Mouse (Mus musculus): Measurements from ENCODE around the gene Uggt2.
"Not testable (repeated sequence)": the region's sequence is repeated elsewhere in the genome, so short reads cannot be mapped to it uniquely, and the experiment has no call there.

Gene Uggt2

DNA sequence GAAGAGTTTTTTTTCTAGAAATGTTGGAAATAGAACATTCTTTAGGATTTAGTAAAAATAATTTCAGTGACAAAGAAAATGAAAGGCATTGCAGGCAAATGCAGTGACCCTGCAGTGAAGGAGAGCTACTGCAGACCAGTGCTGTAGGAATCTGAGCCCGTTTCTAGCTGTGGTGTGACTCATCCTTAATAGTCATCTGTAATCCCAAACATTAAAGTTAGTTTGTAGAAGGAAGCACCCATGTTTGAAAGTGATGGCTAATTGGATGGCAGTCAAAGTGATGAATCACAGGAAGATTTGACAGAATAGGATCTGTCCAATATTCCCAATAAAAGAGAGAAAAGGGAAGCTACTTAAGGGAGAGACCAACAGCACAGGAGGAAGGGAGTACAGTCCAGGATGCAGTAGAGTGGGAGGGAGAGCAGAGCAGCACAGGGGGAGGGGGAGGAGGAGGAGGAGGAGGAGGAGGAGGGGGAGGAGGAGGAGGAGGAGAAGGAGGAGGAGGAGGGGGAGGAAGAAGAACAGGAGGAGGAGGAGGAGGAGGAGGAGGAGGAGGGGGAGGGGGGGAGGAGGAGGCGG, 71.5 kb downstream of the Uggt2 start:
- DNase-seq = no peak

DNA sequence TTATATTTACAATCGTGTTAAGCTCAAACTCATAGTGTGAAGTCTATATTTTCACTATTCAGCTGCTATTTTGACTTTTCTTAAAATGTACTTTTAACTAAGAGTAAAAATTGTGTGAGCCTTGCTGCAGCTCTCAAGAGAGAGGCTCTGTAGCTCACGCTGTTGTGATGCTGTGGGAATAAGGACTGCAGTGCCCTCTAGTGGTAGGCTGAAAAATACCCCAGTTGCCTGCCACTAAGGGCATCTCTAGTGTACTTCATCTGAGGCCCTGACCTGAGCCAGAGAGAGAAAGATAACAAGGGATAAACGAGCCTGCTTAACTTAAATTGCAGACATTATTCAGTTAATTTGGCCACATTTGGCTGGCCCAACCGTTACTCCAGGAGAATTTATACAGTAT, 72.1 kb downstream of the Uggt2 start:
- DNase-seq = peak; percentile 36

DNA sequence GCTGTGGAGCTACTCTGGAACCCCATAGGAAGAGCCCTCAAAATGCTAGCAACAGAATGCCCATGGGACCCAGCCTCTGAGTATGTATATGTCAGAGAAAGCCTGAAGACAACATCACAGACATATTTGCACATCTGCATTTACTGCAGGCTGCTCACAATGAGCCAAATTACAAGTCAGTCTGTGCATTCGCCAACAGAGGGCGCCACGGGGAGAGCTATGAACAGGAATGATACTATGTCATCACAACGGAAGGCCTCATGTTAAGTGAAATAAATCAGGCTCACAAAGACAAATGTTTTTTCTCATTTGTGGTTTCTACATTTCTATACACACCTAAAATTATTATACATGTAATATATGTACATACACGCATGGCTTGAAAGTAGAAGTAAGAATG, 73.3 kb downstream of the Uggt2 start:
- no peak for DNase-seq

DNA sequence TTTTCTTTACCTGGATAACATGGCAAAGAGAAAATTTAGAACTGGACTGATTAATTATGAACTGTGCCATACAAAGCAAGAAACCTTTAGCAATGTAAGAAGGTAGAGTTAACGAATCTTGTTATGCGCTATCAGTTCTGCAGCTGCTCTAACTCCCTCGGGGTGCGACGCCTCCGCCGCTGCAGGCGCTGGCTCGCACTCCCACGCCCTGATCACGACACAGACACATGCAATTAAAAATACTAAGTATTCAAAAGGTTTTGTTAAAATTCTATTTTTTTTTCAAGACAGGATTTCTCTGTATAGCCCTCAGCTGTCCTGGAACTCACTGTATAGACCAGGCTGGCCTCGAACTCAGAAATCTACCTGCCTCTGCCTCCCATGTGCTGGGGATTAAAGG, 85.7 kb downstream of the Uggt2 start:
- no peak for DNase-seq

DNA sequence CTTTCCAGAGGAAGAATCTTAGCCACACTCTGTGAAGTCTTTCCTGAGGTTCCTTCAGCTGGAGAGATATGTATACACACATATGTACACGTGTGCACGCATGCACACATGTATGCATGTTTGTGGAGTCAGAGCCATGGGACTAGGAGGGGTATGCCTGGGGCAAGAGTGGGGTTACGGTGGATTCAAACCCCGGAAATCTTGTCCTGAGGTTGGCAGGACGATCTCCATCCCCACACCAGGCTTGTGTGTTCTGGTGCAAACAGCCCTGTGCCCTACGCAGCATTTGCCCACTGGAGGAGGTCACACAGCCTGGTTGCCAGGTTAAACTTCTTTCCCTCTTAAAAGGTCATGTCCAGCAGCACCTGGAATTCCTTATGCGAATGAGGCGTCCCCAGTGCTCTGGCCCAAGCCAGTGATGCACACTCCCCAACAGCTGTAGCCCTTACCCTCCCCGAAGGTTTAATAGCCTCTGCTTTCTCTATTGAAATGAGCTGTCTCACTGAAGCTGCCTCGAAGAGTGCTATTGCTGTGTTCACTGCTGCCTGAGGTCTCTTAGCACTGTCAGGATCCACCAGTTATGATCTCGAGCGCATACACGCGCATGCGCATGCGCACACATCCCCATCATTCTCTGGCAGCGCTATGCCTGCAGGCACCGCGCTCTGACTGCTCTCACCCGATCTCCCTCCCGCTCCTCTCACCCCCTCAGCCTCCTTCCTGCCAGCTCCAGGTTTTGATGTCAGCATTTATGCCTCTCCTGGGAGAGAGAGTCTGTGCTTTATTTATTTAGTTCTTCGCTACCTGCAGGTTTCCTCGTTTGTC, 86.4 kb downstream of the Uggt2 start:
- peak; percentile 66 for DNase-seq

DNA sequence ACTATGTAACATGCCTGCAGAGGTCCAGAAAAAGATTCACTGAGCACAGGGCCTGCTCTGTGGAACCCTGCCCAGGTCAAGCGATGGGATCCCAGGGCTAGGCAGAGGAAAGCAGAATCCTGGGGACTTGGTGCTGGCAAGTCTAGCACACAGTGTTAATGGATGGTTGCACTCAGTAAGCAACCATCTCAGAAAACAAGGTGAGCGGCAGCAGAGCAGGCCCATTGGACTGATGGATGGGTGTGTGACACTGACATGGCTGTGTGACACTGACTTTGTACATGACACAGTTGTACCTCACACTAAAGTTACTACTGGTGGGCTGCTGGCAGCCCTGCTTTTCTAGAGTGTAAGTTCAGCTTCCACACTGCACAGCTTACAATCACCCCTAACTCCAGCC, 89.7 kb downstream of the Uggt2 start:
- no peak for DNase-seq

DNA sequence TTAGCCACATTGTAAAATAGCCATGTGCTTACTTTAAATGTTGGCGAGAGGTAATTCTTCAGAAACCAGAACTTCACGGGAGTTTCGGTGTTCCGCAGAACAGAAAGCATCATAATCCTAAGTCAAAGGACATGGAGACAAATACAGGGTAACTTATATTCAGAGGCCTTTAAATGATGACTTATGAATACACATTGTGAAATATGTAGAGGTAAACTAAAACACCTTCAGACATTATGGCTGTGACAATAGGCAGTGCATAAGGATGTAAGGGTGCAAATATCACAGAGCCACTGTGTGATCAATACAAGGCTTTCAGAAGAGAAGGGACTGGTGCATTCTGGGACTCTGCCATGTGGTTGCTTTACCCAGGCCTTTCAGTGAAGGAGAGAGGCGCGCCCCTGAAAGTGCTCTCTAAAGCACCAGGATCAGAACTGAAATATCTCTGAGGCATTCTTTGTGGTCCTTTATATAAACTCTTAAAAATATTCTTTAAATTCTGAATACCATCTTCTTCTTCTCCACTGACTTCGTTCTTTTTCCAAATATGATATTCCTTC, 91.1 kb downstream of the Uggt2 start:
- DNase-seq = no peak

DNA sequence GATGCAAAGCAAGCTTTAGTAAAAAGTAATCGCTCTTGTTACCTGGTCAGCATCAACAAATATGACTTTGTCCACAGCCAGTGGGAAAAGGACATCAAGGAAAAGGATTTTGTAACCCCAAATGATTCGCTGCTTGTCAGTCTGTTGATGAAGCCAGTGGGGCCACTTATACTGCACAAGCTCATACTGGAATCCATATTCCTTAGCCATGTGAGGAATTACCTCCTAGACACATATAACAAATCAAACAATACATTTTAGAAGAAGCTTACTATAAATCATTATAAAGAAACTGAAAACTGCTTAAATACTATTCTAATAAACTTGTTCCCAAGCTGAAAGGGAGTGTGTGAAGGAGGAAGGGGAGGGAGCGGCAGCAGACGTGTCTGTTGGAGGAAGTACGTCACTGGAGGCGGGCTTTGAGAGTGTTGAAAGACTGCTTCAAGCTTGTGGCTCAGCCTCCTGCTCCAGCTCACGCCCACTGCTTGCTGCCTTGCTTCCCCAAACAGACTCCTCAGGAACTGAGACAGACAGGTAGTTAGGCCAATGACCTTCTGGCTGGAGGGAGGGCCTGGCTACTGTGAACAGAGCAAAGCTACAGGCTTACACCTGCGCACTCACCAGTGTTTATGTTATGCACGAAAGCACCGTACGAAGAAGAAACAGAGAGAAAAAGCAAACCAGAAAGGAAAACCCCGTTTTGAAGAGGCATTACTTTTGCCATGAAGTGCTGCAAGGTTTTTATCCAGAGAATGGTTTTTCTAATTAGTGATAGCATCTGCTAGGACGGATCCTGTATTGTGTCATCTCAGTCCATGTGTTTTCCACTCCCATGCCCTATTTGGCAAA, 91.9 kb downstream of the Uggt2 start:
- peak; percentile 98 for DNase-seq

DNA sequence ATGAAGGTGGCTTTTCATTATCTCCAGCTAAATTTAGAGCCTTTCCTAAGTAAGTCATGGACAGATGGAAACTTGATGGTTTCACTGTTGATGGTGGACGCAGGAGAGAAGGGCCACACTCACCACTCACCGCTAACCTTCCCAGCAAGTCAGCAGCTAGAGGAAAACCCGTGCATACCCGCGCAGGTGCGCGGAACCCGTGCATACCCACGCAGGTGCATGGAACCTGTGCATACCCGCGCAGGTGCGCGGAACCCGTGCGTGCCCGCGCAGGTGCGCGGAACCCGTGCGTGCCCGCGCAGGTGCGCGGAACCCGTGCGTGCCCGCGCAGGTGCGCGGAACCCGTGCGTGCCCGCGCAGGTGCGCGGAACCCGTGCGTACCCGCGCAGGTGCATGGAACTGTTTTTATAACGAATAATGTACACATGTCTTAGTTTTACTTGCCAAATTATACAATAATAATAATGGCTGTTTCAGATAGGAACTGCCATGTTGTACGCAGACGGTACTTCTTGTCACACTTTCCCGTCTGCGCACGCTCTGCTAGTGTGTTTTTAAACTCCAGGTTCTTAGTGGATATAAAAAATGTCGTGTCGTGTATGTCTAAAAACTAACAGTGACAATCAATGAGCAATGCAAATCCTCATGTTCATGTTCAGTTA, 92.7 kb downstream of the Uggt2 start:
- peak; percentile 43 for DNase-seq

DNA sequence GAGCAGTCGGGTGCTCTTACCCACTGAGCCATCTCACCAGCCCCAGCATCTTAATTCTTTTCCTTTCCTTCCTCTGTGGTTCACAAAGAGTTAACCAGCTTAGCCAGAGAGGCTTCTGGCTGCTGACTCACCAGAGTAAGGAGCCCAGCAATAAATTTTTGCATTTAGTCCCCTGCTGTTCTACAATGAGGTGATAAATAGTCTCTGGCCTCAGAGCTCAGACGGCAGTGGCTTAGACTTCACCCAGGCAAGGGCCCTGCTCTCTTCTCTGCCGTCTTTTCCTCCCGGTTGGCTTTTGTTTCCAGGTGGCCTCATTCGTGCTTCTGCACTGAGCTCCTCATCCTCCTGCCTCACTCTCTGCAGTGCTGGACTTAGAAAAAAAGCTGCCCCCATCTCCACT, 93.4 kb downstream of the Uggt2 start:
- no peak for DNase-seq

DNA sequence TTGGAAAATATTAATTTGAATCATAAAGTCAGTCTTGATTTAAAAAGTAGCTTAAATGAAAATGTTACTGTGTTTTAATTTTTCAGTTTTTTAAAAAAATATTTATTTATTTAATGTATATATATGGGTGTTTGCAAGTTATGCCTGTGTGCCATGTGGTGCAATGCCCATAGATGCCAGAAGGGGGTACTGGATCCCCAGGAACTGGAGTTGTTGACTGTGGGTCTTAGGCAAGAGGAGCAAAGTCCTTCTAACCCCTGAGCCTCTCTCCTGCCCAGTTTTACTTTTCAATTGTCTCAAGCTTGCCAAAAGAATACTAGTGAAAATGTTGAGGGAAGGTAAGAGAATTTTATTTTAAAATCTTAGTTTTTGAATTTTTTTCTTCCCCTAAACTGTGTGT, 95.9 kb downstream of the Uggt2 start:
- no peak for DNase-seq

DNA sequence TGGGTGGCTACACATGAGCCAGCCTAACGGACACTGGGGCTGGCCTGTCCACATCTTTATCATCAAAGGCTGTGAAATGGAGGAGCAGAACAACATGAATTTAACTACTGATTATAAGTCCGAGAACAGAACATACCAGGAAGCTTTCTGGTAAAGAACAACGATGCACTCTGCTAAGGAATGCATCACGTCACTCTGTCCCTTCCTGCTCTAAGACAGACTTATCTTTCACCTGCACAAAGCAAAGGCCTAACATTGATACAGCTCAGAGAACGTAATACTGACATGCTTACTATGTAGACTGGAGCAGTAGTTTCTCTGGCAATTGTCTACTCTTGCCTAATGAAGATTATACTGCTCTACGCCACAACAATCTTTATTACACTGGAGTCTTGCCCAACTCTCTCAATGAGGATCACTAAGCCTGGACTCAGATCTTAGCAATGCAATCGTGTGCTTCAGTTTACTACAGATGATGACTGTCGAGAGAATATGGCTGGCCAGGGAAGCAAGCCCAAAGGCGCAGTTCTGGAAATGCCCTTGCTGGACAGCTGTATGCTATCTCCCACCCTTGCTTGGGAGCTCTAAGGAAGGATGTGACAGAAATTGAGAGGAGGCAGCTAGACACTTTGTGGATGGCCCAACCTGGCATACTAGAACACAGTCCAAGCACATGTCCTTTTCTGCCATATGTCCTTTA, 103.9 kb downstream of the Uggt2 start:
- DNase-seq = no peak

DNA sequence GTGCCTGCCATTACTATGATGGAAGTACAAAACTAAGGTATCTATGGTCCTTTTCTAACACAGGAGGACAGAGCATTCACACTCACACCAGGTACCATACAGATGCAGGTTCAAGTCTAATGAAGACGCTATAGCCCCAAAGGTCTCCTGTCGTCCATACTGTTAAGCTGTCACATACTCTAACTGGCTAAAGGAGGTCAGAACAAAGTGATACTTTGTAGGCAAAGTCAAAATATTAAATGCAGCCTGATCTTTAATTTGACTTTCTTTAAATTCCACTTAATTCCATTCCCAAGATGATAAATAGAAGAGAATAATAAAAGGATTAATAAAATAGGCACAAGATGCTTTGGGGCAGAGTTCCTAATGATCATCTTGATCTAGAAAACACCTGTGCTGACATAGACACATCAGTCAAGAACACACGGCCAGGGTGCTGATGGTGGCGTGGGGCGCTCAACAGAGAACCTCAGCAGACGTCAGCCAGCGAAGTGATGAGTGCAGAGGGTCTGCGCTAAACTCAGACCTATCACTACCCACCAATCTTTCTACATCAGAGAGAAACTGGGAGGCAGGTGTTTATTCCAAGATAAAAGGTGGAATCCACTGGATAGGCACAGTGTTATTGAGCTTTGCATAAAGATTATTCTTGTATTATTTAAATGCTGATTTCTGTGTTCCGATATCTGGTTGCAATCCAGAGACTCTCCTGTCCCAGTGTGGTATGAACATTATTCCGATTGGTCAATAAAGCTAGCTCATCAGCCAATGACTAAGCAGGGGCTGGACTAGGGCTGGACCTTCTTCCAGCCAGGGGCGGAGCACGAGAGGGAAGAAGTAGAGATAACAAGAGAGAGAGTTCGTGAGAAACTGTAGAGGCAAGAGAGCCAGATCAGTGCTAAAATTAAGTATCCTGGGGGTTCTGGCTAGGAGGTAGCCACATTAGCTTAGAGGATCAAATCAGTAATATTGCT, 111.4 kb downstream of the Uggt2 start:
- no peak for DNase-seq

DNA sequence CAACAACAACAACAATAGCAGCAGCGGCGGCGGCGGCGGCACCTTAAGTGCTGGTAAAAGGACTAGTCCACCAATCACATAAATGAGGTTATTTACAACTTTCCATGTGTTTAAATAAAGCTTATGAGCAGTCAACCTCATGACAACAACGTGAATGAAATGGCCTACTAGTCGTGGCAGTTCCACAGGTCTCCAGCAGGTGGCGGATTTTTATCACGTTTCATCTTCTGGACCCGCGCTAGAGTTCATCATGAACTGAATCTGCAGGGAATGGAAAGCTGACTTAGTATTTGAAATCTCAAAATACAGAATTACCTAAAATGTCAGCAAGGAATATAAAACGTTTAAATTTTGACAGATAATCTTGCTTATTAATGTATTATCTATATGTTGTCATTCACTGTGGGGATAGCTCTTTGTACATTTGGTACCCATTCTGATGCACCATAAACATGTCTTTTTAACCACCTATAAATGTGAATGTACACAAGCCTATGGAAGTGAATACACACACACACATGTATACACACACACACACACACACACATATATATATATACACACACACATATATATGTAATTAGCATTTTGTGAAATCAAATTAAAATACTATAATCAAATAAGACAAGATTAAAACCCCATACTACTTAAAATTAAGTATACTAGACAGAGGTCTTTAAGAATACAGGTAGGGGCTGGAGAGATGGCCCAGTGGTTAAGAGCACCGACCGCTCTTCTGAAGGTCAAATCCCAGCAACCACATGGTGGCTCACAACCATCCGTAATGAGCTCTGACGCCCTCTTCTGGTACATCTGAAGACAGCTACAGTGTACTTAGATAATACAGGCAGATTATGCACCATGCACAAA, 112.3 kb downstream of the Uggt2 start:
- peak; percentile 71 for DNase-seq

DNA sequence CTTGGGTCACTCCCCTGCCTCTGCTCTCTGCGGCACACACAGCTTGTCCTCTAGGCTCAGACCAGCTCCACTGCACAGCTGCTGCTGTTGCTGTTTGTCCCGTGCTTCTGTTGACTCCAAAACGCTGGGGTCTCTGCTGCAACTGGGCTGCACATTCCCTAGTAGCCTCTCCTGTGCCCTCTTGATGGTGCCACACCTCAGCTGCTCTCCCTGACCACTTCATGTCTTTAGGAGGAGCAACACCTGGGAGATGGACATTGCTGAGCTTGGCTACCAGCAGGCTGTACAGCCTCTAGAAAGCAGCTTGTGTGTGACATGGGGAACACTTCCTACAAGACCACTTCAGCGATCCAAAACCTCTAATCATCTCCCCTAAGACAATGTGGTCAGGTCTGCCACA, 115.1 kb downstream of the Uggt2 start:
- no peak for DNase-seq

DNA sequence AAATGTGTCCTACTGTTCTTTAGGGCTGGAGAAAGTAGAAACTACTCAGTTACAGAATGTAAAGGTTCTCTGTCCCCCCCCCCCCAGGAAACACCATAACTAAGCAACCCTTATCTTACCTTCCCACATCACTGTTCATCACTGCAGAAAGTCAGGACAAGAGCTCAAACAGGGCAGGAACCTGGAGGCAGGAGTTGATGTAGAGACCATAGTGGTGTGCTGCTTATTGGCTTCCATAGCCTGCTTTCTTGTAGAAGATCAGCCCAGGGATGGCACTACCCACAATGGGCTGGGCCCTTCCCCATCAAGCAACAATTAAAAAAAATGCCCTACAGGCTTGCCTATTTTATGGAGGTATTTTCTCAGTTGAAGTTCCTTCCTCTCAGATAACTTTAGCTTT, 115.8 kb downstream of the Uggt2 start:
- no peak for DNase-seq

DNA sequence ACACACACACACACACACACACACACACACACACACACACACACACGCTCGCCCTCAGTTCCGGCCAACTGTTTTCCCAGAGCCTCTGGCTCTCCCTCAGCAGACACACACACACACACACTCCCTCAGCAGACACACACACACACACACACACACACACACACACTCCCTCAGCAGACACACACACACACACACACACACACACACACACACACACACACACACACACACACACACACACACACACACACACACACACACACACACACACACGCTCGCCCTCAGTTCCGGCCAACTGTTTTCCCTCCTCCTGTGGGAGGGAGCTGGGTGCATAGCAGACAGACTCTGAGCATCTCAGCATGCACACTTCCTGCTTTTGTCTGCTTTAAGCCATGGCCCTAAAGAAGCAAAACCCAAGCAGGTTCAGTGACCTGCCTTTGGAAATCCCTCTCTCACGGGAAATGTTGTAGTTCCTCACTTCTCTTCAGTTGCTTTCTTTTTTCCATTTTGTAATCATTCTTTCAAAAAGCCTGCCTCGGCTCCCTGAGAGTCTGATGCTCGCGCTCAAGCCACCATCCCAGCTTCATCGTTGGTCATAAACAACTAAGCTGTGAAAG, 116.7 kb downstream of the Uggt2 start:
- DNase-seq = not testable (repeated sequence)

DNA sequence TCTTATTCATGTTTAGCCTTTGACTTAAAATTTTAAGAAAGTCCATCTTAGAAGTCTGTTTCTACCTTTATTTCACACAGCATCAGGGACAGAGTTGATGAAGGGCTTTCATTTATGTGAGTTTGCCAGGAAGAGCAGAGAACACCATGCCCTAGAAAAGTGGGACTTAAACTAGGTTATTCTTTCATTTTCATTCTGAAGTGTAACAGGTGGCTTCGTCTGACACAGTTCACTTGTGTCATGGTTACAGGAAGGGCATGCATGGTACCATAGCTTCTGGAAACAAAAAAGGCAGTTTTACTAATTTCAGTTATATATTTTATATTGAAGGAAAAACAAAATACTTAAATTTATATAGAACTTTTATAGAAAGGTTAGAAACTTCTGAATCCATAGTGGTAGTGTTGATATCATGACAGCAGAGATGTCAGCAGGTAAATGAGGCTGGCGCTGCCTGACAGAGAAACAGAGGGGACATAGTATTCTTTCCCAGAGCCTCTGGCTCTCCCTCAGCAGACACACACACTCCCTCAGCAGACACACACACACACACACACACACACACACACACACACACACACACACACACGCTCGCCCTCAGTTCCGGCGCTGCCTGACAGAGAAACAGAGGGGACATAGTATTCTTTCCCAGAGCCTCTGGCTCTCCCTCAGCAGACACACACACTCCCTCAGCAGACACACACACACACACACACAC, 117.4 kb downstream of the Uggt2 start:
- not testable (repeated sequence) for DNase-seq

DNA sequence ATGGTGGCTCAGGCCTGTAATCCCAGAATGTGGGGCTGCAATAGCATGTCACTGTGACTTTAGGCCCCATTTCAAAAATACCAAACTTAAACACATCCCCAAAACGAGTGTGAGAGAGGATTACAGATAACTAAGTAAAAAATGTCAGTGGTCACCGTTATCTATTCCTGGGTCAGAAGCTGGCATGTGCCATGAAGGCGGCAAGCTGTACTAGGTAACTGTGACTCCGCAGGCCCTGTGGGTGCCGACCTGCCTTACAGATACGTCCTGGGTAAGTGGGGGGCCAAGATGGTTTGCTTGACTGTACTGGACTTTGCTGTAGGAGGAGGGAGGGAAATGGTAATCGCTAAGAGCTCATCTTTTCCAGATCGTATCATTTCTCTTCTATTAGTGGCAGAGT, 118.3 kb downstream of the Uggt2 start:
- no peak for DNase-seq
